Mouse (Mus musculus): ENCODE measurements around the gene Defa34.
"Not testable (repeated sequence)": the region's sequence is repeated elsewhere in the genome, so short reads cannot be mapped to it uniquely, and the experiment has no call there.

Gene Defa34

DNA sequence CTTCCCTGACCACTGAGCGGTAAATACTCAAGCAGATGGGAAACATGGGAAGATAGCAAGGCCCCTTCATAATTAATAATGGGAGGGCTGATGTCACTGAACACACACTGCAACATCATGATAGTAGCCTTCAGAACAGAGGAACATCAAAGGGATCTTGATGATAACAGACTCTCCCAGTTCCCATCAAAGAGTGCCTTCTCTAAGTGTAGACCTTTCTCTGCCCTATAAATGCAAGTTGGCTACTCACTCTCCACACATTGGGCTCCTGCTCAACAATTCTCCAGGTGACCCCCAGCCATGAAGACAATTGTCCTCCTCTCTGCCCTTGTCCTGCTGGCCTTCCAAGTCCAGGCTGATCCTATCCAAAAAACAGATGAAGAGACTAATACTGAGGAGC lies at the start of gene Defa34:
Defa34 (plus strand) TSS at position 301 of the 400 bp plus-strand sequence.
- DNase-seq (ENCODE audit: low spot score): not testable (repeated sequence)

DNA sequence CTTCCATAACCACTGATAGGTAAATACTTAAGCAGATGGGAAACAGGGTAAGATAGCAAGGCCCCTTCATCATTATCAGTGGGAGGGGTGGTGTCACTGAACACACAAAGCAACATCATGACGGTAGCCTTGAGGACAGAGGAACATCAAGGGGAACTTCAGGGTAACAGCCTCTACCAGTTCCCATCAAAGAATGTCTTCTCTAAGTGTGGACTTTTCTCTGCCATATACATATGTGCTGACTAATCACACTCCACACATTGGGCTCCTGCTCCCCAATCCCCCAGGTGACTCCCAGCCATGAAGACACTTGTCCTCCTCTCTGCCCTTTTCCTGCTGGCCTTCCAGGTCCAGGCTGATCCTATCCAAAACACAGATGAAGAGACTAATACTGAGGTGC lies 47.7 kb upstream of the Defa34 start, which contains the start of gene Defa26:
Defa26 (plus strand) TSS at position 301 of the 400 bp plus-strand sequence.
- not testable (repeated sequence) for DNase-seq (ENCODE audit: low spot score)

GRCm38 (mm10) chr8:21655480-21655879 lies 10.1 kb upstream of the Defa34 start, which contains the start of gene Defa17:
Gene Defa17, plus strand, starts transcription at chr8:21655780.
- not testable (repeated sequence) for DNase-seq (ENCODE audit: low spot score)

DNA sequence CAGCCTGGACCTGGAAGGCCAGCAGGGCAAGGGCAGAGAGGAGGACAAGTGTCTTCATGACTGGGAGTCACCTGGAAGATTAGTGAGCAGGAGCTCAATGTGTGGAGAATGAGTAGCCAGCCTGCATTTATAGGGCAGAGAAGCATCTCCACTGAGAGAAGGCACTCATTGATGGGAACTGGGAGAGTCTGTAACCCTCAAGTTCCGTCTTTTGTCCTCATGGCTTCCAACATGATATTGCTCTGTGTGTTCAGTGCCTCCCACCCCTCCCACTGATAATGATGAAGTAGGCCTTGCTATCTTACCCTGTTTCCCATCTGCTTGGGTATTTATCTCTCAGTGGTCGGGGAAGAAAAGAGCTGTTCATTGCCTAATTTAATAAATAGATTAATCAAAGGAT lies 37.9 kb downstream of the Defa34 start, which contains the start of gene AY761184:
AY761184 (minus strand) TSS at position 101 of the 400 bp plus-strand sequence.
- DNase-seq (ENCODE audit: low spot score): not testable (repeated sequence)
